Mouse (Mus musculus): ENCODE data around the gene Specc1. TPM values are rescaled to one million over a fixed set of nuclear protein-coding genes. Genes with fewer than 3 reads are reported as not detected.

The Specc1 gene
- total RNA-seq, 1 experiment: 19.9 TPM

- H3K9ac ChIP-seq (ENCODE audit: insufficient read depth, low read depth, low read length, poor library complexity, severe bottlenecking): no peak overlapping the region
- in situ Hi-C loops (cut with MboI; ENCODE audit: low sequenced_read_pairs in 2 of 2, unreplicated experiment in 2 of 2): no loop called here
- H3K27ac ChIP-seq (ENCODE audit: insufficient read depth, low read depth, low read length, poor library complexity, severe bottlenecking): no peak overlapping the region
- no peaks in the 10 kb centered on the region for H3K9me3 ChIP-seq (ENCODE audit: control insufficient read depth, insufficient read depth, low read depth, low read length)
- H3K4me1 ChIP-seq (ENCODE audit: control insufficient read depth in 2 of 2, insufficient read depth in 2 of 2, low read length in 2 of 2, poor library complexity in 1 of 2): no peaks in the 10 kb centered on the region
- H3K4me3 ChIP-seq (ENCODE audit: insufficient read depth in 1 of 2, low read depth in 1 of 2, low read length in 2 of 2, poor library complexity in 1 of 2, severe bottlenecking in 1 of 2): no peak overlapping the region
- DNase-seq (ENCODE audit: low read depth, low spot score): no peak
- TF ChIP-seq HCFC1 (IDR thresholded peaks at IDR 0.05; ENCODE audit: borderline replicate concordance, insufficient read depth, low read length) (no peak), ZNF384 (IDR thresholded peaks at IDR 0.05; ENCODE audit: low read depth, low read length) (no peak), ZC3H11A (IDR thresholded peaks at IDR 0.05; ENCODE audit: borderline replicate concordance, low read depth, low read length) (no peak), CHD2 (IDR thresholded peaks at IDR 0.05; ENCODE audit: low read depth, low read length) (no peak), MAFK (IDR thresholded peaks at IDR 0.05; ENCODE audit: insufficient read depth, low read depth, low read length) (no peak)
- H3K36me3 ChIP-seq (ENCODE audit: control insufficient read depth, insufficient read depth, low read length, poor library complexity, severe bottlenecking): no peaks in the 10 kb centered on the region
Observed at GRCm38 (mm10) chr11:61992671-61993285, 36.2 kb downstream of the Specc1 start.

GRCm38 (mm10) chr11:61999501-61999900, 42.9 kb downstream of the Specc1 start:
- DNase-seq (ENCODE audit: low read depth, low spot score): no peak
- Histone ChIP-seq H3K27ac (ENCODE audit: insufficient read depth, low read depth, low read length, poor library complexity, severe bottlenecking) (no peak overlapping the region), H3K9ac (ENCODE audit: insufficient read depth, low read depth, low read length, poor library complexity, severe bottlenecking) (no peak overlapping the region), H3K36me3 (ENCODE audit: control insufficient read depth, insufficient read depth, low read length, poor library complexity, severe bottlenecking) (no peaks in the 10 kb centered on the region), H3K4me1 (ENCODE audit: control insufficient read depth in 2 of 2, insufficient read depth in 2 of 2, low read length in 2 of 2, poor library complexity in 1 of 2) (no peaks in the 10 kb centered on the region), H3K9me3 (ENCODE audit: control insufficient read depth, insufficient read depth, low read depth, low read length) (no peaks in the 10 kb centered on the region), H3K4me3 (ENCODE audit: insufficient read depth in 1 of 2, low read depth in 1 of 2, low read length in 2 of 2, poor library complexity in 1 of 2, severe bottlenecking in 1 of 2) (no peak overlapping the region)
- in situ Hi-C loops (cut with MboI; ENCODE audit: low sequenced_read_pairs in 2 of 2, unreplicated experiment in 2 of 2): no loop called here
- TF ChIP-seq HCFC1 (IDR thresholded peaks at IDR 0.05; ENCODE audit: borderline replicate concordance, insufficient read depth, low read length) (no peak), ZNF384 (IDR thresholded peaks at IDR 0.05; ENCODE audit: low read depth, low read length) (no peak), MAFK (IDR thresholded peaks at IDR 0.05; ENCODE audit: insufficient read depth, low read depth, low read length) (no peak), ZC3H11A (IDR thresholded peaks at IDR 0.05; ENCODE audit: borderline replicate concordance, low read depth, low read length) (no peak), CHD2 (IDR thresholded peaks at IDR 0.05; ENCODE audit: low read depth, low read length) (no peak)

GRCm38 (mm10) chr11:62000099-62000498, 43.5 kb downstream of the Specc1 start:
- Histone ChIP-seq H3K4me1 (ENCODE audit: control insufficient read depth in 2 of 2, insufficient read depth in 2 of 2, low read length in 2 of 2, poor library complexity in 1 of 2) (no peaks in the 10 kb centered on the region), H3K27ac (ENCODE audit: insufficient read depth, low read depth, low read length, poor library complexity, severe bottlenecking) (no peak overlapping the region), H3K9ac (ENCODE audit: insufficient read depth, low read depth, low read length, poor library complexity, severe bottlenecking) (no peak overlapping the region), H3K4me3 (ENCODE audit: insufficient read depth in 1 of 2, low read depth in 1 of 2, low read length in 2 of 2, poor library complexity in 1 of 2, severe bottlenecking in 1 of 2) (no peak overlapping the region), H3K36me3 (ENCODE audit: control insufficient read depth, insufficient read depth, low read length, poor library complexity, severe bottlenecking) (no peaks in the 10 kb centered on the region), H3K9me3 (ENCODE audit: control insufficient read depth, insufficient read depth, low read depth, low read length) (no peaks in the 10 kb centered on the region)
- no peak for TF ChIP-seq CHD2 (IDR thresholded peaks at IDR 0.05; ENCODE audit: low read depth, low read length)
- no peak for TF ChIP-seq ZNF384 (IDR thresholded peaks at IDR 0.05; ENCODE audit: low read depth, low read length)
- no peak for TF ChIP-seq MAFK (IDR thresholded peaks at IDR 0.05; ENCODE audit: insufficient read depth, low read depth, low read length)
- no peak for TF ChIP-seq ZC3H11A (IDR thresholded peaks at IDR 0.05; ENCODE audit: borderline replicate concordance, low read depth, low read length)
- TF ChIP-seq HCFC1 (IDR thresholded peaks at IDR 0.05; ENCODE audit: borderline replicate concordance, insufficient read depth, low read length): no peak
- in situ Hi-C loops (cut with MboI; ENCODE audit: low sequenced_read_pairs in 2 of 2, unreplicated experiment in 2 of 2): no loop called here
- no peak for DNase-seq (ENCODE audit: low read depth, low spot score)

GRCm38 (mm10) chr11:62001977-62002376, 45.4 kb downstream of the Specc1 start:
- no peak overlapping the region for H3K27ac ChIP-seq (ENCODE audit: insufficient read depth, low read depth, low read length, poor library complexity, severe bottlenecking)
- no peaks in the 10 kb centered on the region for H3K9me3 ChIP-seq (ENCODE audit: control insufficient read depth, insufficient read depth, low read depth, low read length)
- in situ Hi-C loops (cut with MboI; ENCODE audit: low sequenced_read_pairs in 2 of 2, unreplicated experiment in 2 of 2): no loop called here
- peak; percentile 58 for DNase-seq (ENCODE audit: low read depth, low spot score)
- no peak overlapping the region for H3K4me3 ChIP-seq (ENCODE audit: insufficient read depth in 1 of 2, low read depth in 1 of 2, low read length in 2 of 2, poor library complexity in 1 of 2, severe bottlenecking in 1 of 2)
- TF ChIP-seq ZC3H11A (IDR thresholded peaks at IDR 0.05; ENCODE audit: borderline replicate concordance, low read depth, low read length) (peak; percentile 21; the same call in 1 of the 2 replicates), HCFC1 (IDR thresholded peaks at IDR 0.05; ENCODE audit: borderline replicate concordance, insufficient read depth, low read length) (no peak), ZNF384 (IDR thresholded peaks at IDR 0.05; ENCODE audit: low read depth, low read length) (no peak), CHD2 (IDR thresholded peaks at IDR 0.05; ENCODE audit: low read depth, low read length) (no peak)
- H3K36me3 ChIP-seq (ENCODE audit: control insufficient read depth, insufficient read depth, low read length, poor library complexity, severe bottlenecking): no peaks in the 10 kb centered on the region
- no peak overlapping the region for H3K9ac ChIP-seq (ENCODE audit: insufficient read depth, low read depth, low read length, poor library complexity, severe bottlenecking)
- H3K4me1 ChIP-seq (ENCODE audit: control insufficient read depth in 2 of 2, insufficient read depth in 2 of 2, low read length in 2 of 2, poor library complexity in 1 of 2): 0 out of 4 replicates have a peak, but pooled peaks cover 0 to 1% of the 10 kb centered on the region in 2 experiments
